Mouse (Mus musculus) forebrain, embryonic 14.5 days (tissue): ENCODE results near the gene Rnf149. TPM values are rescaled to one million over a fixed set of nuclear protein-coding genes. Genes with fewer than 3 reads are reported as not detected.

ENCODE experiments used
- ATAC-seq: fragments of 200-750 bp; cut with Nextera tagmentation; 2 replicates; pipeline ENCODE4 v1.8.0; 2017; ENCODE audit warnings: mild to moderate bottlenecking, moderate library complexity
- DNase-seq: peaks from one replicate; pipeline ENCODE4 v3.0.0-alpha.2; 2015; ENCODE audit warnings: low spot score
- H3K27ac ChIP-seq: fragments of 300-500 bp; sonication (generic); 2 replicates; pipeline ENCODE4 v1.5.1; 2014; ENCODE audit warnings: low read depth, mild to moderate bottlenecking, control low read depth, low read length, moderate library complexity
- H3K27me3 ChIP-seq: fragments of 300-500 bp; sonication (generic); replicated peaks from 2 replicates; pipeline ENCODE4 v1.6.1; 2014; ENCODE audit warnings: low read length, control low read depth, mixed read lengths; ENCODE audit not compliant: control insufficient read depth, insufficient read depth
- H3K36me3 ChIP-seq: fragments of 300-500 bp; sonication (generic); 2 replicates; pipeline ENCODE4 v1.6.1; 2014; ENCODE audit warnings: low read length, control low read depth; ENCODE audit not compliant: control insufficient read depth, insufficient read depth
- H3K4me1 ChIP-seq: fragments of 300-500 bp; sonication (generic); 2 replicates; pipeline ENCODE4 v1.6.1; 2014; ENCODE audit warnings: antibody characterized with exemption, low read length, control low read depth; ENCODE audit not compliant: control insufficient read depth, insufficient read depth
- H3K4me2 ChIP-seq: fragments of 300-500 bp; sonication (generic); 2 replicates; pipeline ENCODE4 v1.6.1; 2014; ENCODE audit warnings: mild to moderate bottlenecking, control low read depth, low read length
- H3K4me3 ChIP-seq: fragments of 300-500 bp; sonication (generic); 2 replicates; pipeline ENCODE4 v1.5.1; 2014; ENCODE audit warnings: low read depth, low read length, control low read depth
- H3K9ac ChIP-seq: fragments of 300-500 bp; sonication (generic); 2 replicates; pipeline ENCODE4 v1.6.1; 2014; ENCODE audit warnings: mild to moderate bottlenecking, low read length, control low read depth, moderate library complexity
- H3K9me3 ChIP-seq: fragments of 300-500 bp; sonication (generic); replicated peaks from 2 replicates; pipeline ENCODE4 v1.6.1; 2016; ENCODE audit warnings: low read length, control low read depth, mixed read lengths; ENCODE audit not compliant: control insufficient read depth
- WGBS: fragments of 180-500 bp; shearing (Covaris S2); extraction: QIAGEN DNeasy Blood & Tissue Kit; methylation state at CpG from one replicate; pipeline ENCODE4 v1.1.7; 2014; 5-methylcytosine and 5-hydroxymethylcytosine counted together
- polyA plus RNA-seq: library from polyadenylated mRNA; unstranded; fragments of >200 nt; fragmentation: Nextera tagmentation; extraction: Ambion mirVana; gene quantifications from 2 replicates; pipeline ENCODE4 v1.2.1, GENCODE M21; 2014

The Rnf149 gene
- polyA plus RNA-seq, 1 experiment from 2014 or later: 12.2 TPM

DNA sequence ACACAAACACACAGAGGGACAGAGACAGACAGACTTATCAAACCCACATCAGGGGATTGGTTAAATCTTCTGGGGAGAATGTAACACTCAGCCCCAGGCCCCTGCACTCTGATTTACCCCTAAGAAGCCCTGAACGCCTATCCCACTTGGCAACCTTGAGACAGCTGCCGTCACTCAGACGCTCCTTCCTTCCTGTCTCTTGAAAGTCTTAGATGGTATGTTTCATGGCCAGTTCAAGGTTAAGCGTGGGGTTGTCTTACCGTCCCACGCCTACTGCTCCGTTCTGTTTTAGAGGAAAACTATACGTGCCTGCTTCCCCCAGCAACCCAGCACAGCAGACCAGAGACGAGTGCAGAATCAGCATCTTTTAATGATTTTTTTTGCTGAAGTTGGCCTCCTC, 71.6 kb downstream of the Rnf149 start:
- WGBS: 83% methylated on average over 9 of the region's 9 CpGs
- no peaks in the 10 kb centered on the region for H3K36me3 ChIP-seq
- no peaks in the 10 kb centered on the region for H3K4me1 ChIP-seq
- no peak for ATAC-seq
- no peaks in the 10 kb centered on the region for H3K27me3 ChIP-seq
- H3K27ac ChIP-seq: no peak overlapping the region
- H3K4me3 ChIP-seq: no peak overlapping the region
- no peak overlapping the region for H3K9ac ChIP-seq
- DNase-seq: no peak
- no peaks in the 10 kb centered on the region for H3K9me3 ChIP-seq
- no peak overlapping the region for H3K4me2 ChIP-seq

DNA sequence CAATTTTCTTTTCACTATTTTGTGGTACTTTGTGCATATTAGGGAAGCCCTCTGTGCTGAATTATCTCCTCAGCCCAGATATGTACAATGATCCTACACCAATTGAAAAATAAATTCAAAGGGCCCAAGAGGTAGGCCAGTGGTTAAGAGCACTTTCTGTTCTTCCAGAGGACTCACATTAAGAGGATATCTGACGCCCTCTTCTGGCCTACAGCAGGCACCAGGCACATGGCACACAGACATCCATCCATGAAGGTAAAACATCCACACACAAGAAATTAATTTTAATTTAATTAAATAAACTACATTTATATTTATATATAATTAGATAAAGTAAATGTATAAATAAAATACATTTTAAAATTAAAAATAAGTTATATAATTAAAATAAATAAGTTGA, 72.9 kb downstream of the Rnf149 start:
- WGBS: 9% methylated on average over 1 of the region's 1 CpGs
- no peak overlapping the region for H3K9ac ChIP-seq
- no peak overlapping the region for H3K4me2 ChIP-seq
- H3K4me3 ChIP-seq: no peak overlapping the region
- H3K27me3 ChIP-seq: no peaks in the 10 kb centered on the region
- H3K4me1 ChIP-seq: no peaks in the 10 kb centered on the region
- DNase-seq: peak; percentile 36
- H3K9me3 ChIP-seq: no peaks in the 10 kb centered on the region
- H3K27ac ChIP-seq: no peak overlapping the region
- no peak for ATAC-seq
- H3K36me3 ChIP-seq: no peaks in the 10 kb centered on the region

DNA sequence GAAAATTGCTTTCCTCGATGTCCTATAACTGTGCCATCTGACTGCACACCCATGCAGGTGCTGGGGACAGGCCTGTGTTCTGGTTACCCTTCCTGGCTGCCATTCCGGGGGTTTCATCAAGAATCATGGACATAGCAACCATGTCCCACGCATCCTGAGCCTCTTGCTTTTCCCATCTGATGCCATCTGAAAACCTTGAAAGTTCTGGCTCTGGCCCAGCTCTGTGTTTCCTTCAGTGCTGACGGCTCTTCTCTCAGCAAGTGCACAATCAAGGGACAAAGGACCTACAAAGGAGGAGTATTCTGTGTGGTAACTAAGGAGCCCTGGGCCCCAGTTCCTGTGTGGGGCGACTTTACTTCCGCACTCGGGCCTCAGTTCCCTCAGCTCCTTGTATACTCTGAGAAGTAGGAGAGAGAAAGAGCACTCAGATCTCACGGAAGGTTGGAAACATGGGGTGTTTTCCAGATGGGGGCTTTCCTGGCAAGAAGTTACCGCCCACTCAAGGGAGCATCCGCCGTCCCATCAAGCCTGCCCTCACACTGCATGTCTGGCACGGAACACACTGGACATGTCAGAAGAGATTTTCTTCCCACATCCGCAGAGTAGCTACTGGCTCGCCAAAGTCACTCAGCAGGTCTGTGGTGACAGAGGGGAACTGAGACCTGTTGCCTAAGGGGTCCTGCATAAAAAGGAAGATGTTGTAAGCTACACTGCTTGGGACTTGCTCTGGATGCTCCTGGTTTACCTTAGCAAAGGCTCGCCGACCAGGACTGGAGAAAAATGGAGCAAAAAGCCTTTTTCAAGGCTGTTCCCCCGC, 74.2 kb downstream of the Rnf149 start:
- Histone ChIP-seq H3K27me3 (no peaks in the 10 kb centered on the region), H3K4me3 (no peak overlapping the region), H3K9ac (no peak overlapping the region), H3K9me3 (no peaks in the 10 kb centered on the region), H3K4me2 (no peak overlapping the region), H3K36me3 (no peaks in the 10 kb centered on the region), H3K4me1 (no peaks in the 10 kb centered on the region), H3K27ac (no peak overlapping the region)
- ATAC-seq (no peak), DNase-seq (no peak)
- WGBS: 78% methylated on average over 17 of the region's 17 CpGs

Other genes with a start within 250 kb of the Rnf149 start
- gene Rpl31, start 209.6 kb downstream of the Rnf149 start, polyA plus RNA-seq: 341 and 533 TPM in 2 replicates
- gene Tbc1d8, start 98.7 kb downstream of the Rnf149 start, polyA plus RNA-seq: 4.7 and 7.3 TPM in 2 replicates
- gene Cnot11, start 42.4 kb downstream of the Rnf149 start, polyA plus RNA-seq: 19.7 and 19.8 TPM in 2 replicates
- gene Creg2, start 74.1 kb upstream of the Rnf149 start, polyA plus RNA-seq: 0.65 and 0.80 TPM in 2 replicates
- 0.19 and 0.32 TPM in 2 replicates for gene Rfx8, start 143.6 kb upstream of the Rnf149 start, polyA plus RNA-seq
- gene Gm3646, start 227.9 kb upstream of the Rnf149 start, polyA plus RNA-seq: not detected in 2 replicates